Mouse (Mus musculus) kidney, postnatal 14 days (tissue): ENCODE measurements at regions not wholly inside any gene's neighbourhood (a gene's known extent, or its start where the extent isn't known, plus 50 kb on each side); places are given as distances from the start of the nearest gene placed in this dataset.

Experiments
- DNase-seq: peaks from one replicate; pipeline ENCODE4 v3.0.0; 2022; ENCODE audit warnings: mixed read lengths

DNA sequence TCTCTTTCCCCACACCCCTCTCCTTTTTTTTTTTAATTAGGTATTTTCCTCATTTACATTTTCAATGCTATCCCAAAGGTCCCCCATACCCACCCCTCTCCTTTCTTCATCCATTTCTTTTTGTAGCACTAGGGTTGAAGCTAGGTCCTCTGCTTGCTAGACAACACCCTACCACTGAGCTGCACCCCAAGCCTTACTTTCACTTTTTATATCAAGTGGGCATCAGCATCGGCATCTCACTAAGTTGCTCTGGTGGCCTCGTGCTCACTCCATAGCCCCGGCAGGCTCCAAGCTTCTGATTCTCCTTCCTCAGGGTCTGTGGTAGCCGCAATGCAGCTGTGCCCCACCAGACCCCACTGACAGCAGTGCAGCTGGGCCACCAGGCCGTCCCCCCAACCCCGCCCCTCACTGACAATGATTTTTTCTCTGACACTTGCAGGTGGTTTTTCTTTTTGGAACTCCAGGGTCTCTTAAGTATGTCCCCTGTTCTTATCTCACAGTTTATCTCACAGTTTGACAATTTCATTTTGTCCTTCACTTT is 77.5 kb downstream of the Nufip1 start:
- DNase-seq = no peak

DNA sequence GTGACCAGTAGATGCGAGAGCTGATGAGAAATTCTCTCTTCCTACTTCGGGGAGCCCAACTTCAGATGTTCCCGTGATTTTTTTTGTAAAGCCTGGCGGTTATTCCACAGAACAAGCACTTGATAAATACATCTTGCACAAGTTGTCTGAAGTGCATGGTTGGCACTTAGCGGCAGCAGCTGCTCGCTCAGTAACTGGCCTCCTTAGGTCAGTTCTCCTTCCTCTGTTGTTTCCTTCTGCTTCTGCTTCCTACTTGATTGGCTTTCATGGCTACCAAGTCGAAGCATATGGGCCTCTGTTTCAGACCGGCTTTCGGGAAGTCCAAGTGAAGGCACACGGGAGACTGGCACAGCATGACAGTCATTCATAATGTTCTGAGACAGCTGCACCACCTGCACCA is 84.6 kb downstream of the Nufip1 start:
- no peak for DNase-seq

DNA sequence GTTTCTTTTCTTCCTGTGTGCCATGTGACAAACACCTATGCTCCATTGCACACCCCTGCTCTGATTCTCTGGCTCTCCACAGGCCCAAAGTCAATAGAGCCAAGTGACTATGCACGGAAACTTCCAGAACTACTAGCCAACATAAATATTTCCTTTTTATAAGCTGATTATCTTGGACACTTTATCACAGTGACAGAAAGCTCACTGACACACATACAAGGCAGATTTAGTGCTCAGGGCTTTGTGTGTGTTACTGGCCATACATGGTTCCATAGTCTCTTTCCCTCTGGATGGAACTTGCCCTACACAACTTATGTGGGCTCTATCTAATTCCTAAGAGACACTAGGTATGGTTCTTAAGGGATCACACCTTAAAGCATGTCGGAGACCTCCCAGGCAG is 86.7 kb downstream of the Nufip1 start:
- DNase-seq = no peak

GRCm38 (mm10) chr14:76198406-76198805 is 87.7 kb downstream of the Nufip1 start:
- DNase-seq = no peak

DNA sequence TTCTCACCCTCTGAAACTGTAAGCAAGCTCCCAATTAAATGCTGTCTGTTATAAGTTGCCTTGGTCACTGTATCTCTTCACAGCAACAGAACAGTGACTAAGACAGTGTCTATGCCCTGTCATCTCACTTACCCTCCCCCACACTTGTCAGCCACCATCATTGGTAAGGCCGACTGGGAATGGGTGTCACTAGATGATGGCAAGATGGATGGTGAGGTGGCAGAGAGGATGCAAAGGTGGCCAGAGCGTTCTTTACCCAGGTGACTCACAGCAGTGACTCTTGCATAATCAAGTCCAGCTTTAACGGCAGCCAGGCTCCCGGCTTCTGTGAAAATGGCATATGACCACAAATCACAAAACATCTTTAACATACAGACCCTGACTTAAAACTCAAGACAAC is 91.9 kb downstream of the Nufip1 start:
- DNase-seq = no peak

GRCm38 (mm10) chr14:76203135-76203534 is 92.4 kb downstream of the Nufip1 start:
- DNase-seq = no peak

DNA sequence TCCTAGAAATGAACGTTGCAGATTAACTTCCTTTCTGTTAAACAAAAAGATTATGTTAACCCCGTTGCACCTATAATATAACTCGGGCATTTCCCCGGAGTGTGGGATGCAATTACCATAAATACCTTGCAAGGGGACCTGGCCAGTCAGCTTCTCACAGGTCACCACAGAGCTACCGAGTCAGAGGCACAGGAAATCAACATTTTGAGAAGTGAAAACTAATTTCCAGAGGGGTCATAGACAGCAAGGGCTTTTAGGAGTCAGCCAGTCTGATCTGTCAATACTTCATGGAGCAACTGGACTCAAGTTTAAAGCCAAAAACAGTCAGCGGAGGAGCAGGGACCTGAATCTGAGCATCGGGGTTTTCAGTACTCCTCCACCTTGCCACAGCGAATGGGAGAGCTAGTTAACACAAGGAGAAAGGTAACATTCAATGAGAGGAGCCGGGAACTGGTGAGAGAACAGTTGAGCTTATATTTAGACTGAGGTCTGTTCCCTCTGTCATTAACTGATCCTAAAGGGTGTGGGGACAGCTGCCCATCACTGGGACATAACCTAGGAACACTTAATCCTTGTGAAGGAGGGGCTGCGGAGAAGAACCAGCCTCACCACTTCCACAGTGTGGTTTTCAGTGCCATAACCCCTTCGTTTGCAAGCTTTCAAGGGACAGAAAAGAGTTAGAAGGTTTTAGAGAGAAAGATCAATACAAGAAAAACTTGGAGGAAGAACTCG is 105.9 kb downstream of the Nufip1 start:
- DNase-seq = no peak

- DNase-seq = no peak
These were observed 106.4 kb downstream of the Nufip1 start for GRCm38 (mm10) chr14:76217178-76217500.

- DNase-seq = no peak
These were observed 107.0 kb downstream of the Nufip1 start for GRCm38 (mm10) chr14:76217571-76218256.

DNA sequence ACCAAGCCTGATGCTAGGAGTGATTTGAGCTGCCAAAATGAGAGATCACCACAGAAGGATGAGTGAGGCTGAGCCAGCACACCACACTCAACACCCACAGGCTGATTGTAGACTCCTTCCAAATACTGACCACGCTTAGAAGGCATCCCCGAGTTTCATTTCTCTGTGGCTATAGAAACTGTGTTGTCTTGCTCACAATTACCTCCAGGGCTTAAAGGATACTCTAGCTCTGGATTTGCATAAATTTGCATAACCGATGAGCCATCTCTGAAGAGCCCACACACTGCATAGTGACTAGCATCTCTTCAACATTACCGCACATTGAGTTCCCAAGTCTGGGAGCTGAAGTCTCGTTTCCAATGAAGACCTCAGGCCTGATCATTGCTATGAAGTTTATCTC is 110.3 kb downstream of the Nufip1 start:
- DNase-seq = no peak

DNA sequence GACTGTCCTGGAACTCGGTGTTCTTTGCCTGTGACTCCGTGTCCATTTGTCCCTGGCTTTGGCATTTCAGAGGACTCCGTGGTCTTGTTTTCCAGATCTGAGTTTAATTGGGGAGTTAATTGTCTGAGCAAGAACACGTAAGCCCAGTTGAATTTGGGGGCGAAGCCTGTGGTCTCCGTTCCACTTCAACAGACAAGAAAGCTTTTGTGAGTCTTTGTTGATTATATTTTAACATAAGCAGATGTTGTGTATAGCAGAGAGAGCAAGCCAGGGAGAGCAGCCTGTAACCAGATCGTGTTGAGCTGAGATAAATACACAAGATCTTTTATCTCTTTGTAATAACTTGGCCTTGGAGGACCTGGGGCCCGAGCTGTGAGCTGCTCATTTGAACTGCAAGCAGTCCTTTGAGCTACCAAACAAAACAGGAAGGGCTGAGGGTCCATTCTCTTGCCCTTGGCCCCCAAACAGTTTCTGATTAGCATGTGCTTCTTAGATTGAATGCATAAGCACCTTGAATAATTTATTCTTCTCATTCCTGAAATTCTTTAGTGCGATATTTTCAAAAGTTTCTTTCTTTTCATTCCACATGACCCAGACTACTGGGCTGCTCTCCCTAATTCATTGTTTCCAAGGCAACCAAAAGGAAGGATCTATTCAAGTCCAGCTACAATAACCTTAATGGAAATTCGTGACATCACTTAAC is 111.1 kb downstream of the Nufip1 start:
- no peak for DNase-seq

- no peak for DNase-seq
These were observed 111.6 kb downstream of the Nufip1 start for GRCm38 (mm10) chr14:76222320-76222626.

- DNase-seq = peak; percentile 13
These were observed 112.5 kb downstream of the Nufip1 start for GRCm38 (mm10) chr14:76223036-76223650.

DNA sequence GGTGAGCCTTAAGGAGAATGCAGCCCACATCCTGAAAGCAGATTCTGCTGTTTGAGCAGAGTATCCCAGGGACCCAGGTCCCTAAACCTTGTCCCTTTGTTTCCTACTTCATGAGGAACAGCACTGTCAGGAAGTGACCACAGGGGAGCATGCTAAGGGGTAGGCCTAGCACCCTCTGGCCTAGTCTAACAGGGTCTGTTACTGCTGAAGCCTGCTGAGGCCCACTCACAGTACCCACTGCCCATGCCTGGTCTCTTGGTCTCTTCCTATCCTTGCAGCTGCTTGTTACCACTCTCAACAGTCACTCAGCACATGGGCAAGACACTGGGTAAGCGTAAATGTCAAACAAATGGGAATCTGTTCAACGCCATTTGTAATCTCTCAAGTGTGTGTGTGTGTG is 113.2 kb downstream of the Nufip1 start:
- DNase-seq = no peak

DNA sequence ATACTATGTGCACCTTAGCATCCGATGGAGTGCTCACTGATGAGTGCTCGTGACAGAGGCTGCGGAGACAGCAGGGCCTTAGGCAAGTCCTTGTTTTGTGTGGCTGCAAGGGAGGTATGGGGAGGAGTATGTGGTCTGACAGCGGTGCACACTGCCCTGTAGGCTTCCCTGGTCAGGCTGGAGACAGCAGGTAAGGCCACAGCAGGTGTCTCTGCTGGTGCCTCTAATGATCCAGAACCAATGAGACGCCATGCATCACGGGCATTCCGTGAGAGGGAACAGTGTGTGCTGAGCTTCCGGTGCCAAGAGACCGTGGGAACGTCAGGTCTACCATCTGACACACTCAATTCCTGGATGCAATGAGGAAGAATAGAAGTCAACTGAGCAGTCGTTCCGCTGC is 114.8 kb downstream of the Nufip1 start:
- no peak for DNase-seq

- DNase-seq = no peak
These were observed 116.1 kb downstream of the Nufip1 start for GRCm38 (mm10) chr14:76226621-76227297.

GRCm38 (mm10) chr14:76228968-76229555 is 118.4 kb downstream of the Nufip1 start:
- no peak for DNase-seq

- DNase-seq = no peak
These were observed 129.3 kb downstream of the Nufip1 start for GRCm38 (mm10) chr14:76239856-76240493.

- no peak for DNase-seq
These were observed 133.1 kb downstream of the Nufip1 start for GRCm38 (mm10) chr14:76243581-76244337.

DNA sequence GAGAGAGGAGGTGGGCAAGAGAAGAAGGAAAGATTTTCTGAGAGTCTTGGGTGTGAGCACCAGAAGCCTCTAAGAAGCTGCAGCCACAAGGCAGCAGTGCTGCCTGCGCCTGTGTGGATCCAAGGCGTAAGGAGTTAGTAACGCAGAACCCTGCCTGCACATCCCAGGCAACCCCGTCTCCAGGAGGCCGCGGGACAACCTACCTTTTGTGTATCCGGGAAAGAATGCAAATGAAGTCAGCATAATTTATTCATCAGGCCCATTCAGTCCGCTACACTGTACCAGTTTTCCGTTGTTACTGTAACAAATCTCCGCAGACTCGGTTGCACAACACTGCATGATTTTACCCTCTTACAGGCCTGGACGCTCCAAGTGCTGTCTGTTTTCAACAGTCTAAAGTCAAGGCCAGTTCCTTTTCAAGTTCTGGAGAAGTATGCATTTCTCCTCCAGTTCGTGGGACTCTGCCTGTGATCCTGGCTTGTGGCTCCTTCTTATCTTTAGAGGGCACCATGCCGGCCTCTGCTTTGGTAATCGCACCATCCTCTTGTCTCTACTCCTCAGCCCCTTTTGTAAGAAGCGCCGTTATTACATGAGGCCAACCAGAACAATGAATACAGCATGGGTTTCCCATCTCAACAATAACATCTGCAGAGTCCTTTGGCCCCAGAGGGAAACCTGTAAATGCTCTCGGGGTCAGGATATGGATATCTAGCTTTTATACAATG is 133.8 kb downstream of the Nufip1 start:
- no peak for DNase-seq

- no peak for DNase-seq
These were observed 134.3 kb downstream of the Nufip1 start for GRCm38 (mm10) chr14:76245063-76245396.
